Mouse (Mus musculus) testis, adult 2 months (tissue): ENCODE results near the gene Ccer2.

Source experiments
- CTCF ChIP-seq: fragments of 200-500 bp; IDR thresholded peaks from 2 replicates; pipeline ENCODE4 v1.5.1; 2012; ENCODE audit warnings: low read depth, mild to moderate bottlenecking, inconsistent platforms, low read length, moderate library complexity; ENCODE audit not compliant: control insufficient read depth, insufficient read depth, insufficient replicate concordance
- POLR2A ChIP-seq: fragments of 200-500 bp; IDR thresholded peaks from 2 replicates; pipeline ENCODE4 v1.6.1; 2012; ENCODE audit warnings: low read depth, mild to moderate bottlenecking, inconsistent platforms, low read length, moderate library complexity; ENCODE audit not compliant: control insufficient read depth

GRCm38 (mm10) chr7:28724613-28725012, 31.4 kb upstream of the Ccer2 start:
- TF ChIP-seq CTCF (no peak), POLR2A (no peak)
